Mouse (Mus musculus) heart, embryonic 12.5 days (tissue): ENCODE data around the gene Pla2g6. TPM values are rescaled to one million over a fixed set of nuclear protein-coding genes. Genes with fewer than 3 reads are reported as not detected.

Experiments
- ATAC-seq: fragments of 200-750 bp; cut with Nextera tagmentation; 2 replicates; pipeline ENCODE4 v1.8.0; 2017; ENCODE audit warnings: moderate TSS enrichment, moderate library complexity; ENCODE audit not compliant: insufficient number of reproducible peaks, low FRiP score
- H3K27ac ChIP-seq: fragments of 300-500 bp; sonication (generic); 2 replicates; pipeline ENCODE4 v1.5.1; 2016; ENCODE audit warnings: mild to moderate bottlenecking, moderate library complexity; ENCODE audit not compliant: poor library complexity, severe bottlenecking
- H3K27me3 ChIP-seq: fragments of 300-500 bp; sonication (generic); replicated peaks from 2 replicates; pipeline ENCODE4 v1.6.1; 2016; ENCODE audit warnings: mild to moderate bottlenecking, moderate library complexity
- H3K36me3 ChIP-seq: fragments of 300-500 bp; sonication (generic); 2 replicates; pipeline ENCODE4 v1.6.1; 2016; ENCODE audit warnings: mild to moderate bottlenecking, moderate library complexity
- H3K4me1 ChIP-seq: fragments of 300-500 bp; sonication (generic); replicated peaks from 2 replicates; pipeline ENCODE4 v1.6.1; 2016; ENCODE audit warnings: mild to moderate bottlenecking
- H3K4me2 ChIP-seq: fragments of 300-500 bp; sonication (generic); 2 replicates; pipeline ENCODE4 v1.6.1; 2016; ENCODE audit warnings: mild to moderate bottlenecking, moderate library complexity
- H3K4me3 ChIP-seq: fragments of 300-500 bp; sonication (generic); 2 replicates; pipeline ENCODE4 v1.5.1; 2016; ENCODE audit warnings: mild to moderate bottlenecking
- H3K9ac ChIP-seq: fragments of 300-500 bp; sonication (generic); 2 replicates; pipeline ENCODE4 v1.6.1; 2016; ENCODE audit warnings: mild to moderate bottlenecking, moderate library complexity
- H3K9me3 ChIP-seq: fragments of 300-500 bp; sonication (generic); replicated peaks from 2 replicates; pipeline ENCODE4 v1.6.1; 2016; ENCODE audit warnings: mild to moderate bottlenecking, moderate library complexity
- WGBS: fragments of 180-500 bp; shearing (Covaris S2); methylation state at CpG from one replicate; pipeline ENCODE4 v1.1.7; 2016; 5-methylcytosine and 5-hydroxymethylcytosine counted together
- polyA plus RNA-seq: library from polyadenylated mRNA; unstranded; fragments of >200 nt; fragmentation: Nextera tagmentation; extraction: Ambion mirVana; gene quantifications from 2 replicates; pipeline ENCODE4 v1.2.1, GENCODE M21; 2016

The Pla2g6 gene
- polyA plus RNA-seq, 1 experiment from 2014 or later = 14.4 TPM

DNA sequence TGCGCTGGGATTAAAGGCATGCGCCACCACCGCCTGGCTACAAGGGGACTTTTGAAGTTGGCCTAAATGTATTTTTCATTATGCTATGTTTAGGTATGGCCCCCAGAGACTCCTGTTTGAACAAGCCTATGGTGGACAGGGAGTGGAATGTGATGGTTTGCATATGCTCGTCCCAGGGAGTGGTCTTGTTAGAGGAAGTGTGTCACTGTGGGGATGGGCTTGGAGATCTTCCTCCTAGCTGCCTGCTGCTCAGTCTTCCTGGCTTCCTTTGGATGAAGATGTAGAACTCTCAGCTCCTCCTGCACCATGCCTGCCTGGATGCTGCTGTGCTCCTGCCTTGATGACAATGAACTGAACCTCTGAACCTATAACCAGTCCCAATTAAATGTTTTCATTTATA, 2.3 kb upstream of the Pla2g6 start:
- Histone ChIP-seq H3K9ac (no peak overlapping the region), H3K36me3 (no peaks in the 10 kb centered on the region), H3K4me2 (no peak overlapping the region), H3K4me3 (no peak overlapping the region), H3K27me3 (no peaks in the 10 kb centered on the region), H3K27ac (no peak overlapping the region), H3K9me3 (no peaks in the 10 kb centered on the region), H3K4me1 (peaks cover 20% of the 10 kb centered on the region)
- 69% methylated on average over 4 of the region's 4 CpGs for WGBS
- no peak for ATAC-seq

GRCm38 (mm10) chr15:79329979-79330363, 1.8 kb upstream of the Pla2g6 start:
- no peak for ATAC-seq
- Histone ChIP-seq H3K4me2 (no peak overlapping the region), H3K4me1 (peaks cover 26% of the 10 kb centered on the region), H3K36me3 (no peaks in the 10 kb centered on the region), H3K9me3 (no peaks in the 10 kb centered on the region), H3K27me3 (no peaks in the 10 kb centered on the region), H3K4me3 (no peak overlapping the region), H3K9ac (no peak overlapping the region), H3K27ac (no peak overlapping the region)
- 90% methylated on average over 6 of the region's 6 CpGs for WGBS

- WGBS = 93% methylated on average over 6 of the region's 6 CpGs
- Histone ChIP-seq H3K27me3 (no peaks in the 10 kb centered on the region), H3K9me3 (no peaks in the 10 kb centered on the region), H3K36me3 (no peaks in the 10 kb centered on the region), H3K4me1 (peaks cover 31% of the 10 kb centered on the region), H3K27ac (no peak overlapping the region), H3K4me2 (no peak overlapping the region), H3K4me3 (no peak overlapping the region), H3K9ac (no peak overlapping the region)
- no peak for ATAC-seq
These were observed 1.3 kb upstream of the Pla2g6 start for GRCm38 (mm10) chr15:79329346-79329978.

GRCm38 (mm10) chr15:79328939-79329275, 717 bp upstream of the Pla2g6 start:
- WGBS = 81% methylated on average over 4 of the region's 4 CpGs
- Histone ChIP-seq H3K27ac (no peak overlapping the region), H3K9me3 (no peaks in the 10 kb centered on the region), H3K4me2 (no peak overlapping the region), H3K4me3 (no peak overlapping the region), H3K36me3 (no peaks in the 10 kb centered on the region), H3K4me1 (peaks cover 36% of the 10 kb centered on the region), H3K9ac (no peak overlapping the region), H3K27me3 (no peaks in the 10 kb centered on the region)
- no peak for ATAC-seq

GRCm38 (mm10) chr15:79326971-79327961, 924 bp downstream of the Pla2g6 start:
- no peaks in the 10 kb centered on the region for H3K27me3 ChIP-seq
- no peaks in the 10 kb centered on the region for H3K9me3 ChIP-seq
- H3K36me3 ChIP-seq = no peaks in the 10 kb centered on the region
- H3K9ac ChIP-seq = peak overlapping the region; percentile 80
- no peak for ATAC-seq
- 20% methylated on average over 20 of the region's 20 CpGs for WGBS
- H3K4me2 ChIP-seq = peak overlapping the region; percentile 85
- H3K27ac ChIP-seq = peak overlapping the region; percentile 88
- peaks cover 51% of the 10 kb centered on the region for H3K4me1 ChIP-seq
- peak overlapping the region; percentile 61 for H3K4me3 ChIP-seq

DNA sequence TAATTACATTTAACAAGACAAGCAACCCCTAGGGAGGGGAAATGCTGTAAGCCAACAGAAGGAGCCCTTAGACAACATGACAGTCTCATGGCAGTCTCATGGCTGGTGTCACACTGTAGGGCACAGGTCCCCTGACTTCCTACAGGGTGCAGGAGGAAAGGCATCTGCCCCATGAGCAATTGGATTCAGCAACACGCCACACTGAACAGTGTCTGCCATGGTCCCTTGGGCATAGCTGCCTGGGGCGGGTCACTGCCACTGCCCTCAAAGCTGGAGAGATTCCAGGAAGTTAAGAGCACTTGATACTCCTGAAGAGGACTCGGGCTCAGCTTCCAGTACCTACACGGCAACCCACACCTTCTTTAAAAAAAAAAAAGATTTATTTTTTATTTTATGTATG, 1.9 kb downstream of the Pla2g6 start:
- Histone ChIP-seq H3K4me1 (peaks cover 59% of the 10 kb centered on the region), H3K27me3 (no peaks in the 10 kb centered on the region), H3K9me3 (no peaks in the 10 kb centered on the region), H3K4me2 (no peak overlapping the region), H3K9ac (no peak overlapping the region), H3K27ac (no peak overlapping the region), H3K36me3 (no peaks in the 10 kb centered on the region), H3K4me3 (no peak overlapping the region)
- 60% methylated on average over 4 of the region's 4 CpGs for WGBS
- no peak for ATAC-seq

- Histone ChIP-seq H3K9ac (no peak overlapping the region), H3K36me3 (no peaks in the 10 kb centered on the region), H3K9me3 (no peaks in the 10 kb centered on the region), H3K27ac (no peak overlapping the region), H3K27me3 (no peaks in the 10 kb centered on the region), H3K4me1 (peaks cover 59% of the 10 kb centered on the region), H3K4me3 (no peak overlapping the region), H3K4me2 (no peak overlapping the region)
- WGBS = 54% methylated on average over 3 of the region's 3 CpGs
- no peak for ATAC-seq
These were observed 2.4 kb downstream of the Pla2g6 start for GRCm38 (mm10) chr15:79325742-79326141.

- Histone ChIP-seq H3K9ac (peak overlapping the region; percentile 33; the same call in 1 of the 2 replicates), H3K27me3 (no peaks in the 10 kb centered on the region), H3K4me3 (no peak overlapping the region), H3K9me3 (no peaks in the 10 kb centered on the region), H3K4me2 (no peak overlapping the region), H3K4me1 (peaks cover 59% of the 10 kb centered on the region), H3K36me3 (no peaks in the 10 kb centered on the region), H3K27ac (peak overlapping the region; percentile 80)
- no peak for ATAC-seq
- 86% methylated on average over 3 of the region's 3 CpGs for WGBS
These were observed 3.8 kb downstream of the Pla2g6 start for GRCm38 (mm10) chr15:79324373-79324772.

DNA sequence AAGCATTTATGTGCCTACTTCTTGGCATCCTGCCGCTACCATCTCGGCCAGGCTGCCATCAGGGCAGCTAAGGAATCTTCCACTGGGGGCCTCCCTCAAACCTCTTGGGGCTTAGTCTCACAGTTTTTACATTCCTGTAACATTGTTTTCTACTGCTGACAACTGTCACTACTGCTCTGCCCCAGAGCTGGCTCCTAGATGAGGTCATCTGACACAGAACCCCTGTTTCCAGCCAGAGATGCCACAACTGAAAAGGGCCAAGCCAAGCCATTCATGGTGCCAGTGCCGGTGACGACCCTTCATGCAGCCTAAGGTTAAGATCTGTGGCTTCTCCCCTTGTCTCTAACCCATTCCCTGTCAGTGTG, 4.4 kb downstream of the Pla2g6 start:
- Histone ChIP-seq H3K4me3 (no peak overlapping the region), H3K36me3 (no peaks in the 10 kb centered on the region), H3K4me2 (no peak overlapping the region), H3K27me3 (no peaks in the 10 kb centered on the region), H3K27ac (peak overlapping the region; percentile 80), H3K4me1 (peaks cover 59% of the 10 kb centered on the region), H3K9ac (0 out of 2 replicates have a peak overlapping the region, but pooled peaks have one; percentile 33), H3K9me3 (no peaks in the 10 kb centered on the region)
- WGBS = 66% methylated on average over 4 of the region's 4 CpGs
- no peak for ATAC-seq

GRCm38 (mm10) chr15:79322991-79323790, 5.0 kb downstream of the Pla2g6 start:
- 64% methylated on average over 6 of the region's 6 CpGs for WGBS
- Histone ChIP-seq H3K9ac (no peak overlapping the region), H3K4me3 (no peak overlapping the region), H3K27ac (peak overlapping the region; percentile 80), H3K36me3 (no peaks in the 10 kb centered on the region), H3K4me2 (0 out of 2 replicates have a peak overlapping the region, but pooled peaks have one; percentile 17), H3K4me1 (peaks cover 59% of the 10 kb centered on the region), H3K9me3 (no peaks in the 10 kb centered on the region), H3K27me3 (no peaks in the 10 kb centered on the region)
- peak; percentile 20 for ATAC-seq
